Mouse (Mus musculus) left cerebral cortex, adult 2 months (tissue): ENCODE results near the gene Slc7a5. TPM values are rescaled to one million over a fixed set of nuclear protein-coding genes. Genes with fewer than 3 reads are reported as not detected.

Experiments used
- DNase-seq, 2 experiments: peaks; one replicate each; pipeline ENCODE4 v3.0.0; 2021 to 2022; ENCODE audit warnings: low spot score in 2 of 2, mixed read lengths in 1 of 2; ENCODE audit errors: extremely low spot score in 1 of 2
- H3K27ac ChIP-seq: fragments of 200-600 bp; 2 replicates; pipeline ENCODE4 v1.8.1; 2022
- H3K4me3 ChIP-seq: fragments of 200-600 bp; 2 replicates; pipeline ENCODE4 v1.8.1; 2022
- CTCF ChIP-seq: fragments of 200-600 bp; IDR thresholded peaks from 2 replicates; pipeline ENCODE4 v1.8.1; 2022; ENCODE audit warnings: antibody characterized with exemption, mild to moderate bottlenecking, moderate library complexity
- intact Hi-C: fragments of 180-260 bp; cut with DNase I; formaldehyde crosslinking; loops from one replicate; pipeline ENCODE4 v1.15.1; 2025
- total RNA-seq, 2 experiments: library from RNA; stranded (reverse); gene quantifications; 2 replicates each; pipeline ENCODE4 v1.2.3; 2021

Slc7a5 gene
- total RNA-seq, 2 experiments from 2014 or later = 61.5 to 63.2 TPM

DNA sequence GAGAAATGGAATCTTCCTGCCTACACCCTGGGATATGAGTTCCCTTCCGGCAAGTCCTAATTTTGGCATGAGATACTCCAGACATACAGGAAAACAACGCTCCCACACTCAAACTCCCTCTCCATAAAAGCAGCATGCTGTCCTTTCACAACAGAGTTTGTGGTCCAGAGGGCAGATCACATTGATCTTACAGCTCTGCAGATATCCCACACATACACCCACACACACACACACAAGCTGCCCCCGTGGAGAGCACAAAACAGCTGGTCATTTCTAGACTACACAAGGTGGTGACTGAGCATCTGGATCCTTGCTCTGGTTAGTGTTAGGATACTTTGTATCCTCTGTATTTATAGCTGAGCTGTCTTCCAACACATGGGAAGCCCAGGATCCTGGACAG lies 32.4 kb downstream of the Slc7a5 start:
- peak overlapping the region; percentile 67; the same call in 1 of the 2 replicates for H3K27ac ChIP-seq

DNA sequence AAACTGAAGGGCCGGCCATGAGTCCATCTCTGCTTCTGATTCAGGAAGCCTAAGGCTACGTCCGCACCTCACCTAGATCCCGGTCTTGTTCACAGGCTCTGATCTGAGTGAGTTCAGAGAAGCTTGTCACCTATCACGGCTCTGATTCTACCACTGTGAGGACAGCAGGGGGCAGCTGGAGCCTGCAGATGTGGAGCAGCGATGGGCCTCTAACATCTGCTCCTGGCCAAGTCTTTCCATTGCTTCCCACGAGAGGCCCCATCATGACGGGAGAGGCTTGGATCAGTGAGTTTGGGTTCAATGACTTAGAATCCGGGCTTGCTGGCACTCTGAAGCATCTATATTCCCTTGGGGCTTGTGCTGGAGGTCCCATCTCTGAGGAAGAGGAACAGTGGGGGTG lies 33.5 kb downstream of the Slc7a5 start:
- no peak overlapping the region for H3K27ac ChIP-seq
- peak; percentile 56 for TF ChIP-seq CTCF
- no peak overlapping the region for H3K4me3 ChIP-seq
- intact Hi-C loops = loop anchor here (1.0 kb wide), 1 partner anchor 33 kb away; the partner anchor contains the start of gene Slc7a5
- DNase-seq = no peak

More for the DNA sequence above, 32.4 kb downstream of the Slc7a5 start:
- no peak overlapping the region for H3K4me3 ChIP-seq
- no peak for DNase-seq
- intact Hi-C loops = no loop called here
- no peak for TF ChIP-seq CTCF

DNA sequence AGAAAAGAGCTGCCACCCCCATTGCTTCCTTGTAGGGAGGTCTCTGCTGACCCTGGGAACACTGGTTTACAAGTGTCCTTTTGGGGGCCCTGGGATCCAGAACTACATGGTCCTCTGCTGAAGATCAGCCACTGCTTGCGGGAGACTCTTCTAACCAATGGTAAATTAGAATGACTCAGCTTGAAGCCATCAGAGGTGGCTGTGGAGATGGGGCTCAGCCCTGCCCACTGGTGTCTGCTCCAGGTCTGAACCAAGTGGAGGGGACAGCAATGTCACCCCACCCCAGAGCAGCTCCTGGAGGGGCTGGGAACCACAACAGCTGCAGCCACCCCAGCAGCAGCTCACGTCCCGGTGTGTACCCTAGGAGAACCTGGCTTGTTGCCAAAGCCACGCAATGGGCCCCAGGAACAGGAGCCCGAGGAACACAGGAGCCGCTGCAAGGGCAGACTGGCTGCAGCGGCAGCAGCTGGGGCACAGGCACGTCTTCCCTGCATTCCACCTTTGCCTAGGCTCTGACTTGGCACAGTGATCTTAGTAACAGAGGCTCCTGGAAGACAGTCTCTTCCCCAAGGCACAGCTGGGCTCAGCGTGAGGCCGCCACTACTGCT lies 35.6 kb downstream of the Slc7a5 start:
- Histone ChIP-seq H3K4me3 (no peak overlapping the region), H3K27ac (no peak overlapping the region)
- TF ChIP-seq CTCF = no peak
- no peak for DNase-seq
- intact Hi-C loops = no loop called here

DNA sequence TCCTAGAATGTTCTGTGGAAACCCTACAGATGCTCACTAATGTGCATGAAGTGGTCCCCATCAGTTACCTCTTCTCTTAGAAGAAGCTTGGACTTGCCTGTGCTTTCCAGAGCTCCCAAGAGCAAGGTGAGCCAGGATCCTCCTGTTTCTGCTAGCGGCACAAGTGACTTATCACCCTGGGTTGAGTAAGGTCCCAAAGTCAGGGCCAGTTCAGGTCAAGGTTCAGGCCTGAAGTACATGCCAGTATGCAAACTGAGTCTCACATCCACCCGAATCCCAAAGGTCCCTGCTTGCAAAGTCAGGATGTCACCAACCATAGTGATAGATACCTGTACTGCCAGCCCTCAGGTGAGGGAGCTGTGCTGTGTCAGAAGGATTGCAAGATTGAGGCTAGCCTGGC lies 37.3 kb downstream of the Slc7a5 start:
- Histone ChIP-seq H3K4me3 (no peak overlapping the region), H3K27ac (no peak overlapping the region)
- no peak for TF ChIP-seq CTCF
- DNase-seq = no peak
- intact Hi-C loops = no loop called here

DNA sequence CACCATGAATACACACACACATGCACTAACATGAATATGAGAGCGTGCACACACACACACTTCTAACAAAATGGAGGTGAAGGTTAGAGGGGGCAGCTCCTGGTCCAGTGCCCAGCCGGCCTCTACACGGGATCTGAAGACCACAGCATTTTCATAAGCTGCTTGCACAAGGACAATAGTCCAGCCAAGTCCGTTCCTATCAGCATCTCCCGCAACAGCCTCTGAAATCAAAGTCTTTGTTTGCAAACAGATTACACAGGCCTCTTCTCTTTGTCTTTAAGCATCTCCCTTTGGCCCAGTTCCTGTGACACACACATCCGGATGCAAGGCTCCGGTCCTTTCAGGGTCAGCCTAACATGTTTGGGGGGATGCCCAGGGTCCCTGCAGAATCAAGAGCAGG lies 38.6 kb downstream of the Slc7a5 start:
- no peak overlapping the region for H3K27ac ChIP-seq
- intact Hi-C loops = no loop called here
- DNase-seq = no peak
- TF ChIP-seq CTCF = no peak
- H3K4me3 ChIP-seq = no peak overlapping the region

DNA sequence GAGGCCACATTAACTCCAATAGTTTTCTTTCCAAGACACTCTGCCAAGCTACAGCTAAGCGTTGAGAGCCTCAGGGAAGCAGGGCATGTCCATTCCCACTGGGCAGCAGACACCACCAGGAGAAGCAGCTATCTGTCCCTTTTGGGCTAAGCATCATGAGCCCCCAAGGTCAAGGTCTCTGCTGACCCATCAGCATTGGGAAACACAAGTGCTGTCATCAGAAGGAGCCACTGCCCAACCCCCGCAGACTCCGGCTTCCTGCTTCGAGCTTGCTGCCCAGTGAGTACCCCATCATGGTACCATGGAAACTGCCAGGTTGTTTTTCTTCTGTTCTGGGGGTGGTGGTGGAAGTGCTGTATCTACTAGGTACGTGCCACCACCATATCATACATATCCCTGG lies 39.3 kb downstream of the Slc7a5 start:
- Histone ChIP-seq H3K4me3 (no peak overlapping the region), H3K27ac (no peak overlapping the region)
- DNase-seq = no peak
- intact Hi-C loops = no loop called here
- no peak for TF ChIP-seq CTCF

DNA sequence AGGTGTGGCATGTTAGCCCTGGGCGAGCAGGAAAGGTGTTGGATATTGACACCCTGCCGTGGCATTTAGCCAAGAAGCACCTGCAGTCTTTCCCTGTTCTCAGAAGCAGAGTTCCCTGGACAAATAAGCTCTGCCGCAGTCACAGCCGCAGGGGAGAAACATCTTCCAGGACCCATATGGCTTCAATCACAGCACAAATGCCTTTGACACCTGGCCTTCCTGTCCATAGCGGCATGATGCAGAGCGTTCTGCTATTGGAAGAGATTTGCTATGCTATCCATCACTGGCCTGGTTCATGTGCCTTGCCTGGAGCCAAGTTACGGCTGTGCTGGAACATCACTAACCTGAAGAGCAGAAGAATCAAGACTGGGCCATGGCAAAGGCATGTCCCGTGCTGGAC lies 42.1 kb downstream of the Slc7a5 start:
- intact Hi-C loops = no loop called here
- no peak for DNase-seq
- Histone ChIP-seq H3K27ac (no peak overlapping the region), H3K4me3 (no peak overlapping the region)
- no peak for TF ChIP-seq CTCF

DNA sequence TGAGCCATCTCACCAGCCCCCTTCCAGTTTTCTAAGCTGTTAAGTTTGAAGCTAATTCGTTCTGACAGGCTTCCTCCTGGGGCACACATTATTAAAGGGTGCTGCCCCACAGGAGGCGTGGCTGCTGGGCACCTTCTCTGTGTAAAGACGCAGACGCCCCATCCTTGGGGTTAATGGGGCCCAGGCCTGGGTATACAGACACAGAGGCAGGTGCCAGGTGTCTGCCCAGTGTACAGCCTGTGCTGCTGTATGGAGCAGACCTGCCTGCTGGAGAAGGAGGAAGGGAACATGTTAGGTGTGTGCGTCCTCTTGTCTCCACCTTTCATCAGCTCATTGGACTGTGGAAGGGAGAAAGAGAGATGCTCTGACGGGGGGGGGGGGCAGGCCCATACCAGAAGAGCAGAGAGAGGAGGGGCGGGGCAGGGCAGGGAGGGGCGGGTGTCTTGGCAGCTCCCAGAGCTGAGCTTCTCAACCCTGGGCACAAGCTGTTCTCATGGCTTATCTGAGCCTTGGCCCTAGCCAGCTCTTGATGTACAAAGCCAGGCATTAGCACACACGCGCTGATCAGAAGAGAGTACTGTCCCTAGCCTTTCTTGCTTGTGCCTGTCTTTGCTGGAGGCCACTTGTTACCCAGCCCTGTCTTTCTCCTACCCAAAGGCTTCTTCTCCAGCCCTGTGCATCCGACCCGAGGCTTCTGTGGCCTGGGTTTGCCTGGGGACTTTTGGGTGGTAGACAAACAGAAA lies 45.5 kb downstream of the Slc7a5 start:
- no peak overlapping the region for H3K27ac ChIP-seq
- TF ChIP-seq CTCF = no peak
- H3K4me3 ChIP-seq = no peak overlapping the region
- intact Hi-C loops = no loop called here
- DNase-seq = no peak

DNA sequence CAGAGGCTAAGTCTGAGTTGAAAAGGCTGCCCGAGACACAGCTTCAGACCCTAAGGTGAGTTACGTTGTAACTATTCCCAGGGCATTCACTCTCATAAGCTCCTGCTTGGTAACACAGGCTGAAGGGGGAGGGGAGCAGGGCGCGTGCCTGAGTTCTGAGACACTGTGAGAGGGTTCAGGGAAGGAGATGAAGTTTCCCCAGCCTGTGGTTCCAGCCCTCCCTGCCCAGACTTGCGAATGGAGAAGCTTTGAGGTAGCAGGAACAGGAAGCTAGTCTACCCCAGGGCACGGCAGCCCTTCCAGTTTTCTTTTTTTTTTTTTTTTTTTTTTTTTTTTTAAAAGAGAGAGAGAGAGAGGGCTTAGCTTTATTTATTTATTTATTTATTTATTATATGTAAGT lies 46.2 kb downstream of the Slc7a5 start:
- no peak overlapping the region for H3K4me3 ChIP-seq
- no peak for DNase-seq
- no peak overlapping the region for H3K27ac ChIP-seq
- intact Hi-C loops = no loop called here
- TF ChIP-seq CTCF = no peak

DNA sequence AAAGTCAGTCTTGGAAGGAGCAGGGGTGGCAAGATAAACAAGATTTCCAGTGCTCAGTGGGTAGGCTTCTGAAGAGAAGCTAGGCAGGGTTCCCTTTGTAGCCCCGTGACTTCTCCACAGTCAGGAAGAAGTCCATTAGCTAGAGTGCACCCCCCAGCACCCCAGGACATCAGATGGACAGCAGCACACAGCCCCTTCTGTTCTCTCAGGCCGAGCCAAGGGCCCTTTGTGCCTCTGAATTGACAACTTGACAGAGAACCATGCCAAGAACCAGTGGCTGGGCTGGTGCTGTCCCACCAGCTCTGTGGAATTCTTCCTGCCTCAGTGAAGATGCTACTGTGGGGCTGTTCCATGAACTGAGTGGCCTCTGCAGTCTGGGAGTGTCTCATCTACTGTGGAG lies 49.7 kb downstream of the Slc7a5 start:
- no peak overlapping the region for H3K27ac ChIP-seq

DNA sequence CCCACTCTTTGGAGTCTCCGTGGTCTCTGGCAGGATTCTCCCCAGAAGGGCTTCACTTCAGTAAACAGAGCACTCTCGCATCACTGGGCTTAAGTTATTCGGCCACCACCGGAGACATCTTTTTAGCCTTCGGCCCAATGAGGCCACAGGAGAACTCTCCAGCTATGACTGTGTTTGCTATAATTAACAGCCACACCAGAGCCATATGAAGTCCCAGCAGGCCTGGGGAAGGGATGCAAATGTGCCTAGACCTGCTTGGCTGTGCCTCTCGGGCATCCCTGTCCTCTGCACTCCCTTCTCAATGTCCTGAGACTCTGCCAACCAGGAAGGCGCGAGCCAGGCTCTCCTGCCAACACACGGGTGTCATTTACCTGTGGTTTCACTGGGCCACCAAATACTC lies 50.2 kb downstream of the Slc7a5 start:
- no peak for TF ChIP-seq CTCF
- intact Hi-C loops = no loop called here
- Histone ChIP-seq H3K27ac (no peak overlapping the region), H3K4me3 (no peak overlapping the region)
- DNase-seq = no peak

More for the DNA sequence above, 49.7 kb downstream of the Slc7a5 start:
- no peak for TF ChIP-seq CTCF
- DNase-seq = no peak
- intact Hi-C loops = no loop called here
- no peak overlapping the region for H3K4me3 ChIP-seq

DNA sequence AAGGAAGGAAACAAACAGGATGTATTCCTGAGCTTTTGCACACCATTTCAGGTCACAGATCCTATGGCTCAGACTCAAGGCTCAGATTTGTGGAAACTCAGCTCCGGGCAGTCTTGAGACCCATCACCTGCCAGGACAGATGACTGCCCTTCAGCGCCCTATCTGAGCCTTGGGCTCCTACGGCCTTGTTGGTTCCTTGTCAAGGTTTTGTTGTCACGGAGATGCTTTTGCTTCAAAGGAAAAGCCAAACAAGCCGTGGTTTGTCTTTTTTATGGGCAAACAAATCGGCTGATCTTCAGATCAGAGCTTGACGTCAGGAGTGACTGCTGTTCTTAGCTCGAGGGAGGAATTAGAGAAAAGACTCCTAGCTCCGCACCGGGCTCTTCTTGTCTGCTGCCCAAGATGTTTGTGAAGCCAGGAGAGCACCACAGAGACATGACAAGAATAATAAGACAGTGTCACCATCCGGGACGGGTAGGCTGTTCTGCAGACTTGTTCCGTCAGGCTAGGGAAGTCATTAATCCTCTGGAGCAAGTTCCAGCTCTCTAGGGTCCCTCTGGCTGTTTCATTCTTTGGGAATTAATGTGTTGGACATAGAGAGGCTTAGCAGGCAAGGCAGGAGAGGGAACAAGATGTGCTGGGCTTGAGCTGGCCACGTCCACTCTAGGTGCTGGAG lies 51.3 kb downstream of the Slc7a5 start:
- intact Hi-C loops = no loop called here
- no peak for TF ChIP-seq CTCF
- DNase-seq = no peak
- H3K27ac ChIP-seq = no peak overlapping the region
- no peak overlapping the region for H3K4me3 ChIP-seq
